Mouse (Mus musculus): ENCODE measurements at regions not wholly inside any gene's neighbourhood (a gene's known extent, or its start where the extent isn't known, plus 50 kb on each side); places are given as distances from the start of the nearest gene placed in this dataset.

DNA sequence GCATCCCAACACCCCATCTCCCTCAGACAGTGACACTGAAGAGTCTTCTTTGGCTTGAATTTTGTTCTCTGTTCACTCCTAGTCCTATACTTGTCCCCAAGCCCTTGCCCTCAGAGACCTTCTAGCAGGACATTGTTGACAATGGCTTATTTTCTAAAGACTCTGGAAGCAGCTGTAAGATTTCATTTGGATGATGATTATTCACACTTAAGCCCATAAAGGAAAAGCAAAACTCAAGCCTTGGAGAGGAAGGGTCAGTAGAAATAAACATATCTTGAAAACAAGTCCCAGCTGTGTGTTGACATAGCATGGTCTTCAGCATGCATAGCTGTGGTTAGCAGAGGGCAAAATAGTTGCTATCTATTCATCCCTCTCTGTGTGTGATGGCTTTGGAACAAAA lies 59.9 kb upstream of the Cdh11 start:
- Histone ChIP-seq H3K4me3 (no peak overlapping the region), H3K9ac (ENCODE audit: low read depth, low read length) (no peak overlapping the region), H3K79me2 (replicated peaks; ENCODE audit: control insufficient read depth, insufficient read depth, low read length) (no peaks in the 10 kb centered on the region), H3K27ac (no peak overlapping the region), H3K27me3 (ENCODE audit: control insufficient read depth, insufficient read depth, low read length) (no peaks in the 10 kb centered on the region), H3K4me1 (ENCODE audit: control insufficient read depth, insufficient read depth, low read length) (no peaks in the 10 kb centered on the region), H3K36me3 (ENCODE audit: control insufficient read depth, insufficient read depth, low read length) (no peaks in the 10 kb centered on the region)
- no peak for DNase-seq
- intact Hi-C loops (cut with DNase I): no loop called here
- no peak for TF ChIP-seq POLR2A (IDR thresholded peaks at IDR 0.05; ENCODE audit: insufficient read depth, low read depth, low read length)
- TF ChIP-seq CTCF (IDR thresholded peaks at IDR 0.05): no peak
- TF ChIP-seq EP300 (IDR thresholded peaks at IDR 0.05; ENCODE audit: insufficient read depth, low read depth, low read length): no peak

DNA sequence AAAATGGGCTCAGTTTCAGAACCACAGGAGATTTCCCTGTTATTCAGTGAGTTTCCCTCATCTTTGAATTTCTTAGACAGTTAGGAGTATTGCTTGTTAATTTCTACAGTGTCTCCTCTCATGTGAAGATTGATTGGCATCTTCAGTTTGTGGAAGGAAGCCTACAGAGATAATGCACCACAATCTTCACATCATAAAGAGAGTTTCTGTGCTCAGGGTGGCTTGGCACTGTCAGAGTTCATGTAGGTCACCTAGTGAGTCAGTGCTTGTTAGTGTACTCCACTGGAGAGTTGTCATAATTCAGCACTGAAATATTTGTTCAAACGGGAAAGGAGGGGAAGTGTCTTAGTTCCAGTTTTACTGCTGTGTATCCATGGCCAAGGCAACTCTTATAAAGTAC lies 74.6 kb upstream of the Cdh11 start:
- no peaks in the 10 kb centered on the region for H3K4me1 ChIP-seq (ENCODE audit: control insufficient read depth, insufficient read depth, low read length)
- H3K9ac ChIP-seq (ENCODE audit: low read depth, low read length): no peak overlapping the region
- DNase-seq: no peak
- no peaks in the 10 kb centered on the region for H3K27me3 ChIP-seq (ENCODE audit: control insufficient read depth, insufficient read depth, low read length)
- no peaks in the 10 kb centered on the region for H3K36me3 ChIP-seq (ENCODE audit: control insufficient read depth, insufficient read depth, low read length)
- intact Hi-C loops (cut with DNase I): no loop called here
- 71% methylated on average over 1 of the region's 1 CpGs for WGBS
- H3K4me3 ChIP-seq: no peak overlapping the region
- no peak for TF ChIP-seq EP300 (IDR thresholded peaks at IDR 0.05; ENCODE audit: insufficient read depth, low read depth, low read length)
- TF ChIP-seq CTCF (IDR thresholded peaks at IDR 0.05): no peak
- TF ChIP-seq POLR2A (IDR thresholded peaks at IDR 0.05; ENCODE audit: insufficient read depth, low read depth, low read length): no peak
- no peaks in the 10 kb centered on the region for H3K79me2 ChIP-seq (replicated peaks; ENCODE audit: control insufficient read depth, insufficient read depth, low read length)
- no peak overlapping the region for H3K27ac ChIP-seq

DNA sequence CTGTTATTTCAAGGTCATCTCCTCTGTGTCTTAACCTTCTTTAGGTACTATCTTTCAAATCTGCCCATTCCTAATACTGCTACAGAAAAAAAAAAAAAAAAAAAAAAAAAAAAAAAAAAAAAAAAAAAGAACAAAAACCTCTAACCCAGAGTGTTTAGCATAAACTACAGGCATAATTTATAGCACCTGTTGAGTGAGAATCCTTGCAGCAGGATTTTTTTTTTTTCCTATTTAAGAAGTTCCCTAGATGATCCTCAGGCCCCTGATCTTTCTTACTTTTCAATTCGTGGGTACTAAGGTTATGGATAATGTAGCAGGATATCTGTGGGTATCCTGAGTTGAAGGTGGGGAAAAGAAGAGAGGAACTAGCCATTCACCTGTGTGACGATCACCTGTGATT lies 114.1 kb upstream of the Cdh11 start:
- Histone ChIP-seq H3K36me3 (ENCODE audit: control insufficient read depth, insufficient read depth, low read length) (no peaks in the 10 kb centered on the region), H3K4me1 (ENCODE audit: control insufficient read depth, insufficient read depth, low read length) (no peaks in the 10 kb centered on the region), H3K27ac (no peak overlapping the region), H3K9ac (ENCODE audit: low read depth, low read length) (no peak overlapping the region), H3K27me3 (ENCODE audit: control insufficient read depth, insufficient read depth, low read length) (no peaks in the 10 kb centered on the region; the same call in 1 of the 2 replicates), H3K79me2 (replicated peaks; ENCODE audit: control insufficient read depth, insufficient read depth, low read length) (no peaks in the 10 kb centered on the region), H3K4me3 (no peak overlapping the region)
- 69% methylated on average over 2 of the region's 2 CpGs for WGBS
- TF ChIP-seq POLR2A (IDR thresholded peaks at IDR 0.05; ENCODE audit: insufficient read depth, low read depth, low read length) (no peak), CTCF (IDR thresholded peaks at IDR 0.05) (no peak), EP300 (IDR thresholded peaks at IDR 0.05; ENCODE audit: insufficient read depth, low read depth, low read length) (no peak)
- intact Hi-C loops (cut with DNase I): no loop called here
- DNase-seq: no peak

DNA sequence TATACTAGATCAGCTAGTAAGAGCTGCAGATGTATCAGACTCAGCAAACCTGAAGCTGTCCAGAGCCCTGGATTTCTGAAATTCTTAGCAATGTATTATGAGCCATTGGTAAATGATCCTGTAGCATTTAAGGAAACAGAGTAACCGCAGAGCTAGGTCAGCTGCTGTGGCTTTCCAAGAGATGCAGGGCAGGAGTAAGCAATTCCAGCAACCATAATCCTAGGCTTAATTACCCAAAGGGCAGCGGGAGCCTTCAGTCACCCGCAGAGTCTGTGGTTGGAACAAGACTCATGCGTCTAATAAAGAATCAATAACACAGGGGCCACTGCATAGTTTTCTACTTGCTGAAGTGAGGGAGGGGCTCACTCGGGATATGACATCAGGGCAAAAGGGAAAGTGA lies 115.2 kb upstream of the Cdh11 start:
- intact Hi-C loops (cut with DNase I): no loop called here
- Histone ChIP-seq H3K36me3 (ENCODE audit: control insufficient read depth, insufficient read depth, low read length) (no peaks in the 10 kb centered on the region), H3K9ac (ENCODE audit: low read depth, low read length) (no peak overlapping the region), H3K27me3 (ENCODE audit: control insufficient read depth, insufficient read depth, low read length) (no peaks in the 10 kb centered on the region; the same call in 1 of the 2 replicates), H3K27ac (no peak overlapping the region), H3K4me3 (no peak overlapping the region), H3K79me2 (replicated peaks; ENCODE audit: control insufficient read depth, insufficient read depth, low read length) (no peaks in the 10 kb centered on the region), H3K4me1 (ENCODE audit: control insufficient read depth, insufficient read depth, low read length) (no peaks in the 10 kb centered on the region)
- DNase-seq: no peak
- TF ChIP-seq CTCF (IDR thresholded peaks at IDR 0.05) (no peak), POLR2A (IDR thresholded peaks at IDR 0.05; ENCODE audit: insufficient read depth, low read depth, low read length) (no peak), EP300 (IDR thresholded peaks at IDR 0.05; ENCODE audit: insufficient read depth, low read depth, low read length) (no peak)
- 79% methylated on average over 5 of the region's 5 CpGs for WGBS

DNA sequence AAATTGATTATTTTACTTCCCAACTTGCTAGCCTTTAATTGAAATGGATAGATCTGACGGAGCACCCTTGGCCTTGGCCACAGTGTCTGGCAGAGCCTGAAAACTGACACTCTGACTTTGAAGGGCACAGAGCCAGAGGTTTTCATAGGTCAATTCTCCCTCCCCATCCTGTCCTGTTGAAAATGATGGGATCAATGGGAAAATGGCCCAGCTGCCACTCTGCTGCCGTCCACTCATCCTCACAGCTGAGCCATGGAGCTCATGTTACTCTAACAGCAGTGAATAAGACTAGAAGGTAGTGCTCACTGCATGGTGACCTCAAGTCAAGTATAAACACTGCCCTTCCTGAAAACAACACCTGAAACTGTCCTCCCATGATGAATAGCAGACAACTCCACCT lies 122.0 kb upstream of the Cdh11 start:
- no peaks in the 10 kb centered on the region for H3K36me3 ChIP-seq (ENCODE audit: control insufficient read depth, insufficient read depth, low read length)
- no peaks in the 10 kb centered on the region for H3K79me2 ChIP-seq (replicated peaks; ENCODE audit: control insufficient read depth, insufficient read depth, low read length)
- H3K27me3 ChIP-seq (ENCODE audit: control insufficient read depth, insufficient read depth, low read length): no peaks in the 10 kb centered on the region
- intact Hi-C loops (cut with DNase I): no loop called here
- 35% methylated on average over 2 of the region's 2 CpGs for WGBS
- H3K27ac ChIP-seq: no peak overlapping the region
- DNase-seq: no peak
- no peak overlapping the region for H3K4me3 ChIP-seq
- TF ChIP-seq CTCF (IDR thresholded peaks at IDR 0.05): no peak
- TF ChIP-seq POLR2A (IDR thresholded peaks at IDR 0.05; ENCODE audit: insufficient read depth, low read depth, low read length): no peak
- no peak for TF ChIP-seq EP300 (IDR thresholded peaks at IDR 0.05; ENCODE audit: insufficient read depth, low read depth, low read length)
- H3K4me1 ChIP-seq (ENCODE audit: control insufficient read depth, insufficient read depth, low read length): no peaks in the 10 kb centered on the region
- no peak overlapping the region for H3K9ac ChIP-seq (ENCODE audit: low read depth, low read length)

DNA sequence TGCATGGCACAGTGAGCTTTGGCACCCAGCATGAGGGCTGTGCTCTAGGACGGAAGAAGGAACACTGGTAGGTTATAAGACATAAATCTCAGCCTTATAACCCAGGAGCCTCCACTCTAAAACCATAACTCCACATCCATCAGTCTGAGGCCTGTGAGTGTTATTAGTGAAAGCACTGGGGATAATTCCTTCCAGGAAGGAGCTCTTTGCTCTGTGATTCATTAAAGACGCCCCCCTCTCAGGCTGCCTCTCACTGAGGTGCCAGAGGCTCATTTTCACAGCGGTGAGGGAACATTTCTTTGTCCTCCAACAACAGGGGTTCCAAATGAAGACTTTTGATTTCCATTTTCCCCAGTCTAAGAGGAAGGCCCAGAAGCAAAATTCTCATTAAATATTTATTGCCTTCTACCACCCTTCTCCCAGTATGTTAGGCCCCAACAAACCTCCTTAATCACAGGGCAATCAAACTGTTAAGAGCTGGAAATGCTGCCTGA lies 145.9 kb upstream of the Cdh11 start:
- no peak for DNase-seq
- Histone ChIP-seq H3K4me1 (ENCODE audit: control insufficient read depth, insufficient read depth, low read length) (no peaks in the 10 kb centered on the region), H3K4me3 (no peak overlapping the region), H3K27me3 (ENCODE audit: control insufficient read depth, insufficient read depth, low read length) (no peaks in the 10 kb centered on the region), H3K36me3 (ENCODE audit: control insufficient read depth, insufficient read depth, low read length) (no peaks in the 10 kb centered on the region), H3K9ac (ENCODE audit: low read depth, low read length) (no peak overlapping the region), H3K27ac (no peak overlapping the region), H3K79me2 (replicated peaks; ENCODE audit: control insufficient read depth, insufficient read depth, low read length) (no peaks in the 10 kb centered on the region)
- no peak for TF ChIP-seq CTCF (IDR thresholded peaks at IDR 0.05)
- TF ChIP-seq EP300 (IDR thresholded peaks at IDR 0.05; ENCODE audit: insufficient read depth, low read depth, low read length): no peak
- no peak for TF ChIP-seq POLR2A (IDR thresholded peaks at IDR 0.05; ENCODE audit: insufficient read depth, low read depth, low read length)
- WGBS: 60% methylated on average over 3 of the region's 3 CpGs
- intact Hi-C loops (cut with DNase I): no loop called here

Data from heart, adult 2 months (tissue).